24 mouse cellular contexts compared by ENCODE assay signal in genomic region chr7:101680961-101681360, GRCm38 (mm10). TPM values are rescaled to one million over a fixed set of nuclear protein-coding genes. Genes with fewer than 3 reads are reported as not detected.
DNase-seq lines count a peak whose midpoint lies in the region; ATAC-seq lines count a peak whose summit lies in the region.
"Had no signal": no experiment of that assay in that cellular context is flagged by ENCODE, and none has a peak within 500 bp of the region (broad histone marks: within the 10 kb centered on the region; RNA-seq: fewer than 3 reads in every experiment).

No protein-coding gene starts in this region.

- ATAC-seq in embryonic facial prominence, embryonic 13.5 days (ENCODE audit: insufficient number of reproducible peaks, insufficient read depth, low FRiP score, low TSS enrichment, low read depth): no peak
- ATAC-seq in kidney, embryonic 16.5 days (ENCODE audit: low FRiP score, low TSS enrichment): no peak
- ATAC-seq: forebrain, embryonic 14.5 days had no signal

- H3K4me3 ChIP-seq in embryonic facial prominence, embryonic 13.5 days: no peak overlapping the region
- H3K4me3 ChIP-seq in embryonic facial prominence, embryonic 10.5 days: no peak overlapping the region
- H3K4me3 ChIP-seq in kidney, embryonic 16.5 days (ENCODE audit: low read length): no peak overlapping the region
- H3K4me3 ChIP-seq: embryonic facial prominence, embryonic 15.5 days; hindbrain, embryonic 15.5 days; left cerebral cortex, adult 2 months; neural tube, embryonic 15.5 days had no signal

- no peak overlapping the region for H3K27ac ChIP-seq in embryonic facial prominence, embryonic 13.5 days
- no peak overlapping the region for H3K27ac ChIP-seq in embryonic facial prominence, embryonic 10.5 days (replicated peaks)
- H3K27ac ChIP-seq in kidney, embryonic 16.5 days (ENCODE audit: low read length): peak overlapping the region; percentile 25; the same call in 1 of the 2 replicates
- H3K27ac ChIP-seq: embryonic facial prominence, embryonic 15.5 days; hindbrain, embryonic 15.5 days; left cerebral cortex, adult 2 months; neural tube, embryonic 15.5 days had no signal

- H3K9me3 ChIP-seq in embryonic facial prominence, embryonic 13.5 days: no peaks in the 10 kb centered on the region
- no peaks in the 10 kb centered on the region for H3K9me3 ChIP-seq in embryonic facial prominence, embryonic 10.5 days
- no peaks in the 10 kb centered on the region for H3K9me3 ChIP-seq in kidney, embryonic 16.5 days (ENCODE audit: low read length)
- H3K9me3 ChIP-seq: embryonic facial prominence, embryonic 15.5 days; hindbrain, embryonic 15.5 days; neural tube, embryonic 15.5 days had no signal

- H3K4me1 ChIP-seq in embryonic facial prominence, embryonic 13.5 days: peaks cover 12% of the 10 kb centered on the region
- H3K4me1 ChIP-seq in embryonic facial prominence, embryonic 10.5 days: peaks cover 63% of the 10 kb centered on the region
- peaks cover 29% of the 10 kb centered on the region; the same call in 1 of the 2 replicates for H3K4me1 ChIP-seq in kidney, embryonic 16.5 days (ENCODE audit: insufficient read depth, low read length)
- H3K4me1 ChIP-seq: embryonic facial prominence, embryonic 15.5 days had no signal

- H3K27me3 ChIP-seq in embryonic facial prominence, embryonic 13.5 days: no peaks in the 10 kb centered on the region
- H3K27me3 ChIP-seq in embryonic facial prominence, embryonic 10.5 days (replicated peaks; ENCODE audit: low read depth, poor library complexity, severe bottlenecking): no peaks in the 10 kb centered on the region
- H3K27me3 ChIP-seq in kidney, embryonic 16.5 days (ENCODE audit: insufficient read depth, low read length): no peaks in the 10 kb centered on the region
- H3K27me3 ChIP-seq: embryonic facial prominence, embryonic 15.5 days; hindbrain, embryonic 15.5 days; neural tube, embryonic 15.5 days had no signal

- intact Hi-C loops in heart, postnatal 10 days (cut with DNase I): no loop called here

- no peak overlapping the region for H3K4me2 ChIP-seq in embryonic facial prominence, embryonic 13.5 days
- no peak overlapping the region for H3K4me2 ChIP-seq in kidney, embryonic 16.5 days (replicated peaks; ENCODE audit: low read depth, low read length)
- H3K4me2 ChIP-seq: embryonic facial prominence, embryonic 15.5 days; hindbrain, embryonic 15.5 days; liver, embryonic 11.5 days; midbrain, embryonic 11.5 days; neural tube, embryonic 15.5 days had no signal

- WGBS in embryonic facial prominence, embryonic 13.5 days: 78% methylated on average over 3 of the region's 3 CpGs
- WGBS in embryonic facial prominence, embryonic 10.5 days: 77% methylated on average over 3 of the region's 3 CpGs
- 69% methylated on average over 3 of the region's 3 CpGs for WGBS in kidney, embryonic 16.5 days

- 0 out of 2 replicates have a peak overlapping the region, but pooled peaks have one; percentile 36 for H3K9ac ChIP-seq in embryonic facial prominence, embryonic 13.5 days
- no peak overlapping the region for H3K9ac ChIP-seq in kidney, embryonic 16.5 days (replicated peaks; ENCODE audit: low read length)
- H3K9ac ChIP-seq: embryonic facial prominence, embryonic 15.5 days; hindbrain, embryonic 15.5 days; neural tube, embryonic 15.5 days had no signal

- DNase-seq in embryonic facial prominence, embryonic 10.5 days (ENCODE audit: low spot score): no peak
- peak; percentile 22 to 26 for DNase-seq in heart, adult 9 months (ENCODE audit: low spot score in 2 of 2)
- DNase-seq in heart, postnatal 10 days: no peak
- no peak for DNase-seq in kidney, postnatal 36 days
- no peak for DNase-seq in ovary, postnatal 36 days (ENCODE audit: low spot score)
- DNase-seq: cerebellum, adult 18-20 months; cerebellum, postnatal 36 days; gastrocnemius, postnatal 10 days; kidney, adult 8-10 months; layer of hippocampus, adult 9-11 months; left cerebral cortex, postnatal 4 days; lung, adult 18-20 months; lung, postnatal 10 days; thymus, adult 18-20 months; thymus, postnatal 36 days had no signal

- H3K36me3 ChIP-seq in embryonic facial prominence, embryonic 13.5 days: no peaks in the 10 kb centered on the region
- no peaks in the 10 kb centered on the region for H3K36me3 ChIP-seq in embryonic facial prominence, embryonic 10.5 days (replicated peaks)
- no peaks in the 10 kb centered on the region for H3K36me3 ChIP-seq in kidney, embryonic 16.5 days (ENCODE audit: insufficient read depth, low read length)
- H3K36me3 ChIP-seq: embryonic facial prominence, embryonic 15.5 days; hindbrain, embryonic 15.5 days; neural tube, embryonic 15.5 days had no signal

RNA-seq across cellular contexts. Expression of gene Clpb, which starts 17.5 kb away (rescaled TPM):
- 40.4 and 45.8 TPM in 2 replicates for polyA plus RNA-seq in embryonic facial prominence, embryonic 13.5 days (2015; fragmentation: Nextera tagmentation; extraction: Ambion mirVana)
- polyA plus RNA-seq in embryonic facial prominence, embryonic 10.5 days (2016; fragmentation: Nextera tagmentation; extraction: Ambion mirVana): 56.2 and 58.3 TPM in 2 replicates
- 10 to 100 TPM; 62.7 to 67.0 TPM for total RNA-seq in heart, postnatal 10 days (2021)
- polyA plus RNA-seq in kidney, embryonic 16.5 days (2015; fragmentation: Nextera tagmentation; extraction: Ambion mirVana): 67.2 and 69.0 TPM in 2 replicates

Comparison
In these comparisons a context has a peak if more than half of its experiments do, and no peak if none do; other contexts are left out.
1. DNase-seq: peak in heart, adult 9 months (2 of 2); none in embryonic facial prominence, embryonic 10.5 days (single experiment), heart, postnatal 10 days (0 of 2), kidney, postnatal 36 days (0 of 2) and ovary, postnatal 36 days (single experiment).